Mouse (Mus musculus) mouse embryonic stem cell (cell line): ENCODE results near the gene Shisa2.

Experiments used
- in situ Hi-C, 2 experiments: fragments of 300-500 bp; cut with MboI; formaldehyde crosslinking; loops; 1 replicate in 1 of 2; 3 replicates in 1 of 2; pipeline ENCODE4 v1.14.3; 2019 to 2020; ENCODE audit warnings: low sequenced_read_pairs in 2 of 2, low pct_unique_long_range_greater_than_20kb in 1 of 2, mixed read lengths in 1 of 2; ENCODE audit not compliant: unreplicated experiment in 1 of 2

Gene Shisa2

DNA sequence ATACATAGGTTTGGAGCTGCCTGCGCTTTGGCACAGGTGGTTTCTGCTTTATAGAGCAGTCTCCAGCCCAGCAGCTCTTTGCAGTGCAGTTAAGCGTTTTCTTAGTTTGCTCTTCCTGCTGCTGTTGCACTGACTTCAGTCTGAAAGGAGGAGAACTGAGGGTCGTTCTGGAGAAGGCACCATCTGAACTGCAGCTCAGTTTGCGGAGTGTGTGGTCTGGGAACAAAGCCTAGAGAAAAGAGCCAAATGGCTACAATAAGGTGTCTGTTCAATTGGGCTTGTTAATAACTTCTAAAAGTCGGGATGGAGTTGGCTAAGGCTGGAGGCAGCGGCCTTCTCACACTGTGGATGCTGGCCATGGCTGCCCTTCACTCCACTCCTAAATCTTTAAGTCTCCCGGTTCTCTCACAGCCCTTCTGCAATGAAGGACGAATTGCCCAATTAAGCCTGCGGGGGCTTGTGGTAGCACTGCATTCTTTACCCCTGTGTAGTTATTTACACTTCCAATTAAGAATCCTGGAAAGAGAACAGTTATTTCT is 2.1 kb downstream of the Shisa2 start:
- in situ Hi-C loops = no loop called here

DNA sequence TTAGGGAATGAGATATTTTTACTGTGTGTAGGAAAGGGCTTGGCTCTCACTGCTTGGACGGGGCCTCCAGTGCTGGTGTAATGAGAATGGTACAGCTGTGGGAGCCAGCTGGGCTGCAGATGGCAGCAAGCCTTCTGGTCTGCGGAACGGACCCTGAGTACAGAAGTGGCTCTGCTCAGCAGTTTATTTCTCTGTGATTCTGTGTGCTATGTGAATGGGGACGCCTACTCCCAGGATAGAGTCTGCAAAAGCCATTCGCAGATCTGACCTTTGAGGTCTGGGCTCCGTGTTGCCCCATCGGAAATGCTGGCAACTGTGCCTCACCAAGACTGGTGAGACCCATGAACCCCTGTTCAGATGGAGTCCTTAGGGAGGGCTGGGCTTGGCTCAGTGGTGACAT is 2.7 kb downstream of the Shisa2 start:
- in situ Hi-C loops = no loop called here

DNA sequence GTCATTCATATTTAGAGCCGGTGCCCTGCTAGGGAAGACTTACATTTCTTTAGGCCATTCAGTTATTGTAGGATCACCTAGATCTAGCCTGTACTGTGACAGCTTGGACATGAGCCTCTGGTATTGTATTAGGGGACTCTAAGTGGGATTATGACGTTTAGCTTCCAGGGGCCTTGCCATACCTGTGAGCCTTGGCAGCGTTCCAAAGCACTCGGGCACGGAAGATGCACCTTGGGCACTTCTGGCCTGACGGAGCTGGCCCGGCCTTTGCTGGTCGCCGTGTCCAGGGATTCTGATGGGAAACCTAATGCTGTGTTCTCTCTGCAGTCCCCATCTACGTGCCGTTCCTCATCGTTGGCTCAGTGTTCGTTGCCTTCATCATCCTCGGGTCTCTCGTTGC is 4.2 kb downstream of the Shisa2 start:
- in situ Hi-C loops = no loop called here

DNA sequence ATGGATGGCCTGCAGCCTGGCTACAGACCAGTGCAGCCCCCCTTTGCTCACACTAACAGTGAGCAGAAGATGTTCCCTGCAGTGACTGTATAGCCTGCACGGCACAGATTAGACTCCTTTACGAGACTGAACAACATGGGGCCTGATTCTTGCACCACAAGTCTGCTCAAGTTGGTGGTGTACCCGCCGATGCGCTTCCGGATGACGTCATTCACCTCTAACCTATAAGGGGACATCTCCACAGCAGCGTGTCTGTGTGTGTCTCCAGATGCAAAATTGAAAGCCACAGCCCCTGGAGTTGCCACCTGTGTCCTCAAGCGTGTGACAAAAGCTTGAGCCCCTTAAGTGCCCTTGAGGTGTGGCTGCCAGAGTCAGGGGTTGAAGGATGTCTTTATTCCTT is 5.0 kb downstream of the Shisa2 start:
- in situ Hi-C loops = no loop called here

DNA sequence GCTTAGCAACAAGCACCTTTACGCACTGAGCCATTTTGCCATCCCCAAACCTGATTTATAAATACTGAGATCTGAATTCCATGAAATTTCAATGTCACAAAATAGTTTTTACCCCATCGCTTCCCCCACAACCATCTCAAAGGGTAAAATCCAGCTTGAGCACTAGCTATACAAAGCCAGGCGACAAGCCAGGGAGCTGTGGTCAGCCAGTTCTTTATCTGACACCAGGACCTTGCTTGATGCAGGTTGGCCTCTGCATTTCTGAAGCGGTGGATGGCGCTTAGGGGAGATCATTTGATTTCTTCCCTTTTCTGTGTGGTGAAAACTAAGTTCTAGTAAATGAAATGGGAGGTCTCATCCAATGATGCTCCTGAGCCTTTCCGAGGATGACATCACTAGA is 7.0 kb downstream of the Shisa2 start:
- in situ Hi-C loops = no loop called here

DNA sequence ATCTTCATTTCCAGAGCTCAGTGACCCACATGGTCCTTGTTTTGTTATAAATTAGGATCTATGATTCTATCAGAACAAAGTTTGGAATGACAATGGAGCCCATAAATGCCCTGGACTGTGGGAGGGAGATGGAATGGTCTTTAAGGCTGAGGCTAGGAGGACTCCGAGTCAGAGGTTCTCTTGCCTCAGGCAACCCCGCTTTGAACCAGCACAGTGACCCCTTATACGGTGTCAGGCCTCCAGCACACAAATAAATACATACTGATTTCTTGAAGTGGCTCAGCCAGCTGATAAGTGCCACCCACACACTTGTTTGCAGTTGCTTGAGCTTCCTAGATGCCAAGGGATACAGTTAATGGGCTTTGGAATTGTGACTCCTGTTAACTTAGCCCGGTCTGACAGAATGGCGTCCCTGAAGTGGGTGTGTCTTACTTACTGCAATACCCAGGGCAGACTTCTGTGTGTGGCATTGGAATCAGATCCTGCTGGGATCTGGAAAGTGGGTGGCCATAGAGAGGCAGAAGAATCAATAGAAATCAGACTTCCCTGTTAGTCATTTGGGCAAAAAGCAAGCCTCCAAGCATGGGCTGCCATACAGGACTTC is 8.3 kb downstream of the Shisa2 start:
- in situ Hi-C loops = no loop called here

DNA sequence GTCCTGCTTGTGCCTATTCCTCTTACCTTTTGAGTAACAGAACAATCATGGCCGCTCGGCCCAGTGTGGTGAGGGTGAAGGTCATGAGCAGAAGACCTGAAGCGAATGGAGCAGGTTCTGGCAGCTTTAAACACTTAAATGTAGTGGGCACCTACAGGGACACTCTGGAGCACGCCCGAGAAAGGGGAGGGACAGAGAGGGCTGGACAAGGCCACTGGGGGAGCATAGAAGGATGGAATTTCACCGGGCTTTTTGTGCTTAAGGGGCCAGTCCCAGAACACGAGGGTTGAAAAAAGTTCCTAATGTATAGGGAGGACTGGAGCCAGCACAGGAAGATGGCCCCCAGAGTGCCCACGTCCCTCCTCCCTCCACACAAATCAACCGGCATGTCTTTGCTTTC is 8.9 kb downstream of the Shisa2 start:
- in situ Hi-C loops = no loop called here

DNA sequence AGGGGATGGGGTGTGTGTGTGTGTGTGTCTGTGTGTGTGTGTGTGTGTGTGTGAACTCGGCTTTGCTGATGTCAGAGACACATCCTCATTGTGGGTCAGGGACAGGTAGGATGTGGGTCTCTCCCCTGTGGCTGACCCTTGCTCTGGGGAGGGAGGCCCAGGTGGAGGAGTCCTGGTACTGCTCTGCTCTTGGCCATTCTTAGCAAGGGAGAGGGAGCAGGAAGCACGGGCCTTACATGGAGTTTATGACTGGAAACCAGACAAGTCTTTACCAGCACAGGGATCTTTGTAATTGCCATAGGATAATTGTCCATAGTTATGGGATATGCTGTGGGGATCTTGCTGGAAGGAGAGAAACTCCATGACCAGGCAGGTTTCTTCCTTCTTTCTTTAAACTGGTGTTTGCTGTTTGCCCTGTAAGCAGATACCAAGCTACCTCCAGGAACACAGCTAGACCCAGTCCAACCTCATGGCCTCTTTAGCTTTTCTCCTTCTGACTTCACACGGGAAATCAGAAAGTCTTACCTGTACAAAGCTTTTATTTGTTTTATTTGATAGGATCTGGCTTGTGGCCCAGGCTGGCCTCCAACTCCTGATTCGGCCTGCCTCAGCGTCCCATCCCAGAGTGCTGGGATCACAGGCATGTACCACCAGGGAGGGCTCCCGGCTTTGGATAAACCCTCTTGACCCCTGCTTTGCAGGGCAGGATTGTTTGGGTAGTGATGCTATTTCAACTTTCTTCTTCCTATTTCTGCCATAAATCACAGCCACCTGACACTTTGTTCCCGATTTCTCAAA is 14.0 kb downstream of the Shisa2 start:
- in situ Hi-C loops = no loop called here

DNA sequence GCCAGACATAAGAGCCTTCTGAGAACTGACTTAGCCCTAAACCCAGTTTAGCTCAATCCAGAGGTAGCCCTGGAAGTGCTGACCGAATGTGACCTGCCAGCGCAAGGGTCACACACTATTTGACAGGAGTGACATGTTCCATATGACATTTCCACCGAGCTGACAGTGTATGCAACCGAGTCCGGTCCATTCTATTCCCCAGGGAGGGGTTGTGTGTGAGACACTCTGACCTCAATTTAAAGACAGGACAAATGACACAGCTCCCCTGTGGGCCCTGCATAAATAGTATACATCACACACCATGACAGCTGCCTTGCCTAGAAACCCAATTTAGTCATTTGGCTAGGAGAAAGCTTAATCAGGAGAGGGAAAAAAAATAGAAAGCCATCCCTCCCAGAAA is 16.7 kb downstream of the Shisa2 start:
- in situ Hi-C loops = no loop called here

DNA sequence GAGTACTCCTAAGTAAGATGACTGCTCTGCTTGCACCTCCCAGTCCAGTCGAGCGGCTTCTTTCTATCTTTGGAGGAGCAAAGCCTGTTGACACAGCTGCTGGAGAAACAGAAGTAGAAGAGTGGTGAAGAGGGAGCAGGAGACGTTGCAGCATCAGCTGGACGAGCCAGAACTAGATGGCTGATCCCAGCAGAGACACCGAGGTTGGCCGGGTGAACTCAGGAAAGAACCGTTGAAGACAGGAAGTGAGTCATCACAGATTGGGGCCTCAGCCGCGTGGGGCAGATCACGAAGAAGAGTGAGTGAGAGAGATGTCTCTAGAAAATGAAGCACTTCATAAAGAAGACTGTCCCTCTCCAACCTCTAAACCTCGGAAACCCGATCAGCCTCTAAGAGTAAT is 18.5 kb downstream of the Shisa2 start:
- in situ Hi-C loops = no loop called here

DNA sequence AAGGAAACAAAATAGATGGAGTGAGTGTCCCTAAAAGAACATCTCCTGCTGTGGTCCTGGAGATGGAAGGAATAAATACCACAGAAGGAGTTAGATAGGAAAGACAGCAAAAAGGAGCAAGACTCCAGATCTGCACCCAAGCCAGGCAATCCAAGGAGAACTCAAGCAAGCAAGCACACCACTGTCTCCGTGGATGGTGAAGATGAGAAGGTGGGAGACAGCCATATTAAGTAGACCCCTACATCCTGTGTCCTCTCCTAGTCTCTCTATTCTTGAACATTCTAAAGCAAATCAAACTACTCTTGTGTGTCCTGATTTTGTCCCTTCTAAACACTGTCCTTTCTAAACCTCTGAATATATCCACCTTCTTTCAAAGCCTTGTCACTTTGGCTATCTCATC is 19.1 kb downstream of the Shisa2 start:
- in situ Hi-C loops = no loop called here

DNA sequence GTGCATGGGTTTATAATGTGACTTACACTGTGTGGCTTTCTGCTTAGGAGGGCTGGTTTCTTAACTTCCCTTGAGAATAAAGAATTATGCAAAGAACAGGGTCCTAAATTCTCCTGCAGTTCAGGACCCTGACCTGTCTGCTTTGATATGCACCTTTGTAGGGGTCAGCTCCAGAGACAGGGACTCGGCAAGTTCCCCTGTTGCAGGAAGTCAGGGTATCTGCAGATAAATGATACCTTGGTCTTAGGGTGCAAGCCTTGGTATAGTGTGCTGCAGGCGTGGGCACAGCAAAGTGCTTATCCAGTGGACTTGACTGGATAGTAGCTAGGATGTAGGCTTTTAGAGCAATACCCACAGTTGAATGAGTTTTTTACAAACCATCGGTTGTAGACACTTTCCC is 19.8 kb downstream of the Shisa2 start:
- in situ Hi-C loops = no loop called here

DNA sequence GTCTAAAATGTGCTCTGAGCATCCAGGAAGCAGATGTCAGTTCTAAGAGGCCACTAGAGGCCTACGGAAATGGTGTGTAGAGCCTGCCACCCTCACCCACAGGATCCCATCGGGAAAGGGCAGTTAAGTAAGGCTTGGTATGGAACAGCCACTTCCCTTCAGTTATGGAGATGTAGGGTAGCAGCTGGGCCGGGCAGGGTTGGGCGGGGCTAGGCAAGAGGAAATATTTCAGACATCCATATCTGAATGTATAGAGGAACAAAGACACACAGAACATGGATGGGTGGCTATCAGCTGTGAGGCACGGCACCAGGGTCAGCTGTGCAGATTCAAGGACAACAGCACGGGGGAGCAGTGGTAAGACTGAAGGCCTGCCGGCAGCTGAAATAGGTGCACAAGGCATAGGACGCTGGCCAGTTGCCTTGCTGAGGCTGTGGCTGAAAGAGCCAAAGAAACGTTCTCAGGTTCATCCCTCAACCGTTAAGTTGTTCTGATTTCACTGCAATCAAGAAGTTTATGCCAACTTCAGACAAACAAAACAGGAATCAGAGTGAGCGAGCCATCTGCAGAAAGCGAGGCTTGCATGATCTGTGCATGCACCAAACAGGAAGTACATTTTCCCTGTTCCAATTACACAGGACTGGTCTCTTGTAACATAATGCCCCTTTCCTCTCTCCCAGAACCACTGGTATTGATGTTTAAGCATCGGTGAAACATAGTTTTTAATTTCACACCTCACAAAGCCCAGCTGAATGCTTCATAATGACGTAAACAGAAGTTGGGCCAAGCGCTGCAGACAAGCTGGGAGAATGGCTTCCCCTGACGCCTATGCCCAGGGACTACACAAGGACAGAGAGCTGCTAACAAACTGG is 22.0 kb downstream of the Shisa2 start:
- in situ Hi-C loops = no loop called here

DNA sequence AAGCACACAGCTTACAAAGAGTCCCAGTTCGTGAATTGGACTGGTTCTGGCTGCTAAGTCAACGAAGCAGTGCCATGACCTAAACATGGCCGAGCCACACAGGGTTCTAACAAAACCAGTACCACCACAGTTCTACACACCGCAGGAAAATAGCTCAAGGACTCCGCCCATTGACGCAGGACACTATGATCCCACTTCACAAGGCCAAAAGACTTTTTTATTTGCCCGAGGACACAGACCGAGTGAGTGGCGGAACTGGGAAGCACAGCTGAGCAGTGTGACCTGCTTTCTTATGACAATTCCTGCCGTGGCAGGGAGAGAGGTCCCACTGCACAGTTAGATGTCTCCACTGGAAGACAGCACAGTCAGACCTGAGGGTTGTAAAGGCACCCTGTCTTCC is 23.5 kb downstream of the Shisa2 start:
- in situ Hi-C loops = no loop called here

DNA sequence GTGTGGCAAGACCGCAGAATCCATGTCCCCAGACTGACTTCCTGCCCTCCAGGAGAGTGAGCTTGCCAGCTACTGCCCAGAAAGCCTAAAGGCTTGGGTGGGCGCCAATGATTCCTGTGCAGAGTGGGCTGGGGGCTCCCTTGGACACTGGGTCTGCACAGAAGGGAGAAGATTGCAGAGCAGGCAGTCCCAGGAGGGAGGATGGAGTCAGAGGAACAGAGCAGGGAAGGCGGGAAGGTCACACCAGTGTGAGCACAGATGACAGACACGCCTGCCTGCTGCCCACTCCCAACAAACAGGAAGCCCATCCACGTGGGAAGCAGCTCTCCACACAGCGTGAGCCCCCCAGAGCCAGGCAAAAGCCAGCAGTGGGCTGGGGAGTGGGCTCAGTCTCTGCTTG is 24.2 kb downstream of the Shisa2 start:
- in situ Hi-C loops = no loop called here

DNA sequence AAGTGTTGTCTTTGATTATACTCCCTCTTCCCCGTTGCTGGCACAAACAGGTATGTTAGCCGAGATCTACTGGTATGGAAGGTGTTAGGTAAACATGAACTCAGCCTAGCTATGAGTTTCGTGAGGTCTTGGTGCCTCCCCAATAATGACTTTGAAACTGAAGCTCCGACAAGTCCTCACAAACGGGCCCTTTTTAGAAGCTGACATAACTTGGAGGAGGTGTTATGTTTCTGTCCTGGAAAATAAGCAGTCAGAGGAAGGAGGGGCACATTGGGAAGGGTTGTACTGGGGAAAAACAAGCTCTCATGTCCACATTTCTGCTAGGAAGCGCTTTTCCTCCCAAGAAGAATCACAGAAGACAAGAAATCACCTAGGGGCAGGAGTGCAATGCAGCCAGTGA is 31.5 kb downstream of the Shisa2 start:
- in situ Hi-C loops = no loop called here

DNA sequence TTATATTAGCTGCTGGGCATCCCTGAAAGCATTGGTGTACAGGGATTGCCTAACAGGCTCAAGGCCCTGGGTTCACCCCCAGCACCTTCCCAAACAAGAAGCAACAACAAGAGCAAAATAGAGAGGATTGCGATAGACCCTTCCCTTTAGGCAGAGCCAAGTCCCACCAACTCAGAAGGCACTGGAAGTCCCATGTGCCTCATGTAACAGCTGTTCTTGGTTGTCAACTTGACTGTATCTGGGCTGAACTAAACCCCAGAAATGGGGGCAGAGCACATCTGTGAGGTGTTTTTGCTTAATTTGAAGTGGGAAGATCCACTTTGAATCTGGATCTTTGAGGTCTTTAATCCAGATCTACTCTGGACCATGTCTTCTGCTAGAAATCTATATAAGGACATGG is 32.0 kb downstream of the Shisa2 start:
- in situ Hi-C loops = no loop called here

DNA sequence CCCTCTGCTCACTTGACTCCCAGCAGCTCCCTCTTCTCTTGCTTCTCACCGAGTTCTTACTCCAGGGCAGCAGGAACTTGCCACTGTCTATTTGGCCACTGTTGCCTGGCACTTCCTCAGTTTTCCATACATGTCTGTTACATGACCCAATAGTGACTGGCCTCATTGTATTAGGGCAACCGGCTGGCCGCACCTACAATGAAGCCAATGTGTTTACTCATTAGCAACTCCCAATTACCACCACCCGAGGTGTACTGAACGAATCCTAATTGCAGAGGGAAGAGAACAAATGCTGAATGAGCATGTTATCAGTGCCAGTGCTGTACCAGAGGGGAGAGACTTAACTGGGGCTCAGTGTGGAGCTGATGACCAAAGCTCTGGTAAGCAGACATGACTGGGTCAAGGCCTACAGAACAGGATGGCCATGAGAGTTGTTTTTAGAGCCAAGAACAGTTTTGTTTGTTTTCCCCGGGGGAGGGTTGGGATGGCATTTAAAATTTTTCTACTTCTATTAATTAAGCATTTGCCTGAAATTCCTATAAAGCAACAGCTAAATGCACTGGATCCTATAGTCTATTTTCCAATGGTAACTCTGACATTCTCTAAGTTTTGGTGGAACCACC is 47.9 kb downstream of the Shisa2 start:
- in situ Hi-C loops = no loop called here

DNA sequence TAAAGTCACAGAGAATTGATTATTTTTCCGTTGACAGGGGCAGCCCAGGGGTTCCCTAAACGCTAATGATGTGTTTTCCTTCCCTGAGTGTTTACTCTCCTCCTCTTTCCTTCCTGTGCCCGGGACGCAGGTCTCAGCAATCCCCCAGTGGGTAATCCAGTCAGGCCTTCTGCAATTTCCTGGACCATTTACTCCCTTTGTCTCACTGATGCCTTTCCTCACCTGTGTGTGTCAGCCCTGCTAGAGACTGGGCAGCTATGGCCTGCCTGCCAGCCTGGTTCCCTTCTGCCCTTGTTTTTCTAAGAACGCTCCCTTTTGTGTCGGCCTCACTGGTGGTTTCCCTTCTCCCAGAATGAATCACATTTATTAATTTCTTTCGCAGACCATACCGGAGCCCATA is 49.4 kb downstream of the Shisa2 start:
- in situ Hi-C loops = no loop called here
